Mouse (Mus musculus): ENCODE results near the gene Ube2cbp. TPM values are rescaled to one million over a fixed set of nuclear protein-coding genes. Genes with fewer than 3 reads are reported as not detected.
A peak's percentile ranks its signal among the peaks of the same experiment; 100 is the strongest.

Gene Ube2cbp
- total and polyA plus RNA-seq, 2 experiments from 2014 or later, result 5.8 to 7.1 TPM

DNA sequence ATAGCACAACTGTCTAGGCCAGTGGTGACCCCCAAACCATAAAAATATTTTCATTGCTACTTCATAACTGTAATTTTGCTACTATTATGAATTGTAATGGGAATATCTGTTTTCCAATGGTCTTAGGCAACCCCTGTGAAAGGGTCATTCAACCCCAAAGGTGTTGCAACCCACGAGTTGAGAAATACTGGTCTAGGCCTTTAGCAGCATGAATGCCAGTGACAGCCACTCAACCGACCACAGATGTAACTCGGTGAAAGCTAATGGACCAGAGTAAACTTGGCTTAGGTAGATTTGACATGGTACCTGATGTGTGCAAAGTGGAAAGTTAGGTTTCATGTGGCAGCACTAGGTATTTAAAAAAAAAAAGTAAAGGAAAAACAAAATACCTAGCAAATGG lies 108.9 kb downstream of the Ube2cbp start:
- DNase-seq, result no peak
- 80% methylated on average over 3 of the region's 3 CpGs for WGBS
- Histone ChIP-seq H3K4me1 (ENCODE audit: insufficient read depth) (no peaks in the 10 kb centered on the region), H3K27ac (ENCODE audit: low read depth, low read length) (no peak overlapping the region), H3K4me3 (ENCODE audit: low read depth, low read length) (no peak overlapping the region), H3K9ac (no peak overlapping the region), H3K36me3 (ENCODE audit: insufficient read depth) (no peaks in the 10 kb centered on the region), H3K4me2 (ENCODE audit: low read depth) (no peak overlapping the region), H3K27me3 (ENCODE audit: insufficient read depth, low read length) (no peaks in the 10 kb centered on the region), H3K9me3 (ENCODE audit: low read length) (no peaks in the 10 kb centered on the region)
- no peak for TF ChIP-seq CTCF (IDR thresholded peaks at IDR 0.05; ENCODE audit: low read depth)
- ATAC-seq, result no peak

DNA sequence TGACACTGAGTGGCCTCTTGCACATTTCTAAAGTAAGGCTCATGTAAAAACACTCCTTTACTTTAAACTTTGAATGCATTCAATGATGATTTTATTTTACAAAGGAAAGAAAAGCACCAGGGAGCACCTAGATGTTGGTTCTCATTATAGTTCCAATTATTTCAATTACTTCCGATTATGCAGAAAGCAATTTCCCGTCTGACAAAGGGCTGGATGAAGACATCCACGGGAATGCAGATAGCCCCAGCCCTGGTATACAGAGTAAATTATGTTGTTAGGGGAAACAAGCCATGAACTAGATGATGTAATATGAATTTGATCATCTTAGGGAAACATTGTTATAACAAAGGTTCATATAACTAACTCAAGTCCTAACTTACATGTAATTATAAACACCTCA lies 113.3 kb downstream of the Ube2cbp start:
- no peaks in the 10 kb centered on the region for H3K4me1 ChIP-seq (ENCODE audit: insufficient read depth)
- WGBS, result 26% methylated on average over 3 of the region's 3 CpGs
- TF ChIP-seq CTCF (IDR thresholded peaks at IDR 0.05; ENCODE audit: low read depth), result no peak
- no peaks in the 10 kb centered on the region for H3K36me3 ChIP-seq (ENCODE audit: insufficient read depth)
- no peak overlapping the region for H3K27ac ChIP-seq (ENCODE audit: low read depth, low read length)
- H3K4me2 ChIP-seq (ENCODE audit: low read depth), result no peak overlapping the region
- H3K9me3 ChIP-seq (ENCODE audit: low read length), result no peaks in the 10 kb centered on the region
- DNase-seq (no peak), ATAC-seq (no peak)
- no peaks in the 10 kb centered on the region for H3K27me3 ChIP-seq (ENCODE audit: insufficient read depth, low read length)
- H3K4me3 ChIP-seq (ENCODE audit: low read depth, low read length), result no peak overlapping the region
- no peak overlapping the region for H3K9ac ChIP-seq

DNA sequence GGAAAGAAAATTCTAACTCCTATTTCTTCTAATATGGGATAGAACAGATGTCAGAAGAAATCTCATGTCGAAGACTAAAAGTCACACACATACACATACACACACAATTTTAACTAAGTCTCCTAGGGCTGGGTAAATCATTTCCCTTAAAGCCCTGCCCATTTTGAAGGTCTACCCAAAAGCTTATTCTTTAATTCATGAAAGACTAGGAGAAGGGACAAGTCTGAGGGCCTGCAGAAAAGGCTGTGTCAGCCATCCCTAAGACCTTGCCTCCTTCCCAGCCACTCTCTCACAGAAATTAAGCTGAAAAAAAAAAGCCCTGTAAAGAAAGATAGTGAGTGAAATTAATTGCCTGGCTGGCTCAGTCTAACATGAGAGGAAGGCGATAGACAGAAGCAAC lies 128.0 kb downstream of the Ube2cbp start:
- H3K27me3 ChIP-seq (ENCODE audit: insufficient read depth, low read length), result no peaks in the 10 kb centered on the region
- H3K27ac ChIP-seq (ENCODE audit: low read depth, low read length), result no peak overlapping the region
- H3K9me3 ChIP-seq (ENCODE audit: low read length), result no peaks in the 10 kb centered on the region
- no peak for ATAC-seq
- H3K4me3 ChIP-seq (ENCODE audit: low read depth, low read length), result no peak overlapping the region
- H3K4me1 ChIP-seq (ENCODE audit: insufficient read depth), result no peaks in the 10 kb centered on the region
- no peak overlapping the region for H3K4me2 ChIP-seq (ENCODE audit: low read depth)
- no peak for DNase-seq
- WGBS, result 62% methylated on average over 2 of the region's 2 CpGs
- no peak for TF ChIP-seq CTCF (IDR thresholded peaks at IDR 0.05; ENCODE audit: low read depth)
- no peaks in the 10 kb centered on the region for H3K36me3 ChIP-seq (ENCODE audit: insufficient read depth)
- H3K9ac ChIP-seq, result no peak overlapping the region

DNA sequence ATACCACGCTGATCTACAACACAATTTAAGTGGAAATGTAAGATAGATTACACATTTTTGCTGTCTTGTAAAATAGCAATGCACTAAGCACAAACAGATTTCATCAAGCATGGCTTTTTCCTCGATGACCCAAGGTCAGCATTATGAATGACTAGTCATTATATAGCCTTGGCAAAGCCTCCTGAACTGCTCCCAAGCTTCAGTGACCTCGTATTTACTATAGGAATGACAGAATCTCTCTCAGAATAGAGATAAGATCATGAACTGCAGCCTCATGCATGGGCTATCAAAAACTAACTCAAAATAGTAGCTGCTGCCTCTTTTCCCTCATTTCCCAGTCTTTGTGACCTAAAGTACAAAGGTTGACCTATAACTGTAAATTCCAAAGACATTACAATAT lies 128.4 kb downstream of the Ube2cbp start:
- H3K4me1 ChIP-seq (ENCODE audit: insufficient read depth), result no peaks in the 10 kb centered on the region
- H3K27ac ChIP-seq (ENCODE audit: low read depth, low read length), result no peak overlapping the region
- no peak for ATAC-seq
- H3K36me3 ChIP-seq (ENCODE audit: insufficient read depth), result no peaks in the 10 kb centered on the region
- H3K9me3 ChIP-seq (ENCODE audit: low read length), result no peaks in the 10 kb centered on the region
- DNase-seq, result no peak
- 67% methylated on average over 3 of the region's 3 CpGs for WGBS
- TF ChIP-seq CTCF (IDR thresholded peaks at IDR 0.05; ENCODE audit: low read depth), result no peak
- H3K4me3 ChIP-seq (ENCODE audit: low read depth, low read length), result no peak overlapping the region
- no peaks in the 10 kb centered on the region for H3K27me3 ChIP-seq (ENCODE audit: insufficient read depth, low read length)
- H3K4me2 ChIP-seq (ENCODE audit: low read depth), result no peak overlapping the region
- H3K9ac ChIP-seq, result no peak overlapping the region

DNA sequence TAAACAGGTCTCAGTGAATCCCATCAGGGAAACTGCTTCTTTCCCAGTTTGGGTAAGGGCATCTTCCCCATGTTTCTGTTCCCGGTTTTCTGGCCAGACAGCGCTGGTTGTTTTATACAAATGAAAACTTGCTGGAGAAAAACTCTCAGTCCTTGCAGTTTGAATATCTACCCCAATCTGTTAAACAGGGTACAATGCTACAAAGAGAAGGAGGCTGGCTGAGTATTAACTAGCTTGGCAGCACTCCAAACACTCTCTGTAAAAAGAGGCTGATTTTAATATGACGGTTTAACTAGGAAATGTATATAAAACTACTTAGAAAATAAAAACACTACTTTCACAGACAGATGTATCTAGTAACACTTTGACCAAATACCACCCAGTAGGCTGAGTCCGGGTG lies 129.2 kb downstream of the Ube2cbp start:
- no peak overlapping the region for H3K27ac ChIP-seq (ENCODE audit: low read depth, low read length)
- no peak overlapping the region for H3K4me2 ChIP-seq (ENCODE audit: low read depth)
- DNase-seq, result peak; percentile 25
- H3K4me1 ChIP-seq (ENCODE audit: insufficient read depth), result no peaks in the 10 kb centered on the region
- H3K36me3 ChIP-seq (ENCODE audit: insufficient read depth), result no peaks in the 10 kb centered on the region
- no peaks in the 10 kb centered on the region for H3K9me3 ChIP-seq (ENCODE audit: low read length)
- no peak overlapping the region for H3K4me3 ChIP-seq (ENCODE audit: low read depth, low read length)
- H3K27me3 ChIP-seq (ENCODE audit: insufficient read depth, low read length), result no peaks in the 10 kb centered on the region
- no peak for TF ChIP-seq CTCF (IDR thresholded peaks at IDR 0.05; ENCODE audit: low read depth)
- 17% methylated on average over 4 of the region's 4 CpGs for WGBS
- H3K9ac ChIP-seq, result no peak overlapping the region
- no peak for ATAC-seq

DNA sequence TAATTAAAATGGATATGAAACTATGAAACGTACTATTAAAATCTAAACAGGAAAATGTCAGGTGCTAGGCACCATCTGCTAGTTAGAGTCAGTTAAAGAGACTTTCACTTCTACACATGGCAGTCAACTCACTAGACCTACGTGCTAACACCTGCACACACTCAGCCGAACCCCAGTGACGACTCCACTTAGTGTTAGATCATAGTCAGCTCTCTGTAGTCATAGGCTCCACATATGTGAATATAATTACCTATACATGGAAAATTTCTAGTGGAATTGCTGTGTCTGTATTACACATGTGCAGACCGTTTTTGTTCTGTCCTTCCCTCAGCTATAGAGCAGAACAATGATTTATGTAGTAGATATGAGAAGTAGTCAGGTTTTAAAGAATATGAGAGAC lies 130.4 kb downstream of the Ube2cbp start:
- DNase-seq, result no peak
- Histone ChIP-seq H3K4me2 (ENCODE audit: low read depth) (no peak overlapping the region), H3K4me3 (ENCODE audit: low read depth, low read length) (no peak overlapping the region), H3K27ac (ENCODE audit: low read depth, low read length) (no peak overlapping the region), H3K9ac (no peak overlapping the region), H3K9me3 (ENCODE audit: low read length) (no peaks in the 10 kb centered on the region), H3K27me3 (ENCODE audit: insufficient read depth, low read length) (no peaks in the 10 kb centered on the region), H3K36me3 (ENCODE audit: insufficient read depth) (no peaks in the 10 kb centered on the region), H3K4me1 (ENCODE audit: insufficient read depth) (no peaks in the 10 kb centered on the region)
- no peak for TF ChIP-seq CTCF (IDR thresholded peaks at IDR 0.05; ENCODE audit: low read depth)
- 91% methylated on average over 5 of the region's 5 CpGs for WGBS
- no peak for ATAC-seq

DNA sequence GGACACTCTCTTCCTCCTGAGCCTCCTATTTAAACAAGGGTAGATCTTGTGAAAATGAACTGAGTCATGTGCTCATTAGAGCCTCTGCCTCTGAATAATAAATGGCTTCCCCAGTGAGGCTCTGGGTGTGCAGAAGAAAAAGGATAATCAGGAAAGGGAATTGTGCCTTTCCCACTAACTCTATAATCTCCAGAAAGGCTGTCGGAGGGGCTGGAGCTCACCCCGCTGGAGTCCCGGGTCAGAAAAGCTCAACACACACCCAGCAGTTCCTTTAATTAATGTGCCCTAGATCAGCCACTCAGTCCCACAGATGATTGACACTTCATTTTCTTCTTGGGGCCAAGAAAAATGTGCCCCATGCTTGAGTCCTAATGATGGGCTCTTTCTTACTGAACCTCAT lies 134.2 kb downstream of the Ube2cbp start:
- no peaks in the 10 kb centered on the region for H3K4me1 ChIP-seq (ENCODE audit: insufficient read depth)
- H3K9me3 ChIP-seq (ENCODE audit: low read length), result no peaks in the 10 kb centered on the region
- ATAC-seq (no peak), DNase-seq (no peak)
- 20% methylated on average over 3 of the region's 3 CpGs for WGBS
- no peak overlapping the region for H3K4me2 ChIP-seq (ENCODE audit: low read depth)
- no peak overlapping the region for H3K4me3 ChIP-seq (ENCODE audit: low read depth, low read length)
- H3K36me3 ChIP-seq (ENCODE audit: insufficient read depth), result no peaks in the 10 kb centered on the region
- no peak overlapping the region for H3K9ac ChIP-seq
- no peak for TF ChIP-seq CTCF (IDR thresholded peaks at IDR 0.05; ENCODE audit: low read depth)
- H3K27me3 ChIP-seq (ENCODE audit: insufficient read depth, low read length), result no peaks in the 10 kb centered on the region
- H3K27ac ChIP-seq (ENCODE audit: low read depth, low read length), result no peak overlapping the region

DNA sequence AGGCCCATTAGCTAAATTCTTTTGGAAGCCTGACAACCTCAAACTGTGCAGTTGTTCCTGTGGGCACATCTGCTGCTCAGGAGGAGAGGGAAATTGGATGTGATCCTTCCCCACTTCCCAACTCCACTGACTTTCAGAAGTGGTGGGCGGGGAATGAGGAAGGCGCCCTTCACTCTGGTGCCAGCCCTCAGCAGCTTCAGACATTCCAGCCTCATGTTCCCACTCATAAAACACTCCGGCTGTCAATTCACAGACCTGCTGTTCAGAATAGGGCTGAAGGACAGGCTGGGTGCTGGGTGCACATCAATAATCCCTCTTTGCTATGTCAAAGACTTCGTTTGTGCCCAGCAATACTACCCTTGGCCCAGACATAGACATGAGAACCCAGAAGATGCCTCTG lies 136.5 kb downstream of the Ube2cbp start:
- no peak for TF ChIP-seq CTCF (IDR thresholded peaks at IDR 0.05; ENCODE audit: low read depth)
- Histone ChIP-seq H3K4me1 (ENCODE audit: insufficient read depth) (no peaks in the 10 kb centered on the region), H3K9ac (no peak overlapping the region), H3K4me2 (ENCODE audit: low read depth) (no peak overlapping the region), H3K27me3 (ENCODE audit: insufficient read depth, low read length) (no peaks in the 10 kb centered on the region), H3K4me3 (ENCODE audit: low read depth, low read length) (no peak overlapping the region), H3K36me3 (ENCODE audit: insufficient read depth) (no peaks in the 10 kb centered on the region), H3K9me3 (ENCODE audit: low read length) (no peaks in the 10 kb centered on the region), H3K27ac (ENCODE audit: low read depth, low read length) (no peak overlapping the region)
- DNase-seq (no peak), ATAC-seq (no peak)
- 77% methylated on average over 4 of the region's 4 CpGs for WGBS

Data from forebrain, postnatal 0 days (tissue).